Mouse (Mus musculus) CD8-positive naive resting alpha-beta T cell, adult 2 months (primary cell): ENCODE measurements around the gene Drd3.

Experiments used
- DNase-seq, 2 experiments: peaks; one replicate each; pipeline ENCODE4 v3.0.0; 2022; ENCODE audit warnings: low read depth in 2 of 2, low spot score in 2 of 2

The Drd3 gene

GRCm38 (mm10) chr16:43801137-43801536, 47.3 kb downstream of the Drd3 start:
- no peak for DNase-seq

- peak; percentile 63 to 77 for DNase-seq
Measured at GRCm38 (mm10) chr16:43801791-43802307, 48.0 kb downstream of the Drd3 start.

GRCm38 (mm10) chr16:43802466-43802865, 48.6 kb downstream of the Drd3 start:
- DNase-seq = no peak

- no peak for DNase-seq
Measured at GRCm38 (mm10) chr16:43804364-43804763, 50.5 kb downstream of the Drd3 start.

- no peak for DNase-seq
Measured at GRCm38 (mm10) chr16:43807048-43807447, 53.2 kb downstream of the Drd3 start.

- DNase-seq = no peak
Measured at GRCm38 (mm10) chr16:43809429-43809828, 55.6 kb downstream of the Drd3 start.

GRCm38 (mm10) chr16:43811402-43811801, 57.6 kb downstream of the Drd3 start:
- no peak for DNase-seq

GRCm38 (mm10) chr16:43814644-43815043, 60.8 kb downstream of the Drd3 start:
- DNase-seq = no peak

- no peak for DNase-seq
Measured at GRCm38 (mm10) chr16:43816321-43816720, 62.5 kb downstream of the Drd3 start.

- DNase-seq = no peak
Measured at GRCm38 (mm10) chr16:43818404-43818803, 64.6 kb downstream of the Drd3 start.

GRCm38 (mm10) chr16:43827492-43827891, 73.7 kb downstream of the Drd3 start:
- DNase-seq = no peak

- DNase-seq = no peak
Measured at GRCm38 (mm10) chr16:43831957-43832356, 78.1 kb downstream of the Drd3 start.

GRCm38 (mm10) chr16:43841236-43841635, 87.4 kb downstream of the Drd3 start:
- no peak for DNase-seq

GRCm38 (mm10) chr16:43849839-43850238, 96.0 kb downstream of the Drd3 start:
- DNase-seq = no peak

- no peak for DNase-seq
Measured at GRCm38 (mm10) chr16:43858941-43859476, 105.2 kb downstream of the Drd3 start.

- DNase-seq = no peak
Measured at GRCm38 (mm10) chr16:43860624-43861023, 106.8 kb downstream of the Drd3 start.

- no peak for DNase-seq
Measured at GRCm38 (mm10) chr16:43869805-43870204, 116.0 kb downstream of the Drd3 start.

- no peak for DNase-seq
Measured at GRCm38 (mm10) chr16:43871419-43871818, 117.6 kb downstream of the Drd3 start.
